Mouse (Mus musculus) layer of hippocampus, adult 9-11 months (tissue): ENCODE measurements around the gene Hyal1.

ENCODE experiments used
- DNase-seq: peaks from one replicate; pipeline ENCODE4 v3.0.0; 2022

Gene Hyal1

DNA sequence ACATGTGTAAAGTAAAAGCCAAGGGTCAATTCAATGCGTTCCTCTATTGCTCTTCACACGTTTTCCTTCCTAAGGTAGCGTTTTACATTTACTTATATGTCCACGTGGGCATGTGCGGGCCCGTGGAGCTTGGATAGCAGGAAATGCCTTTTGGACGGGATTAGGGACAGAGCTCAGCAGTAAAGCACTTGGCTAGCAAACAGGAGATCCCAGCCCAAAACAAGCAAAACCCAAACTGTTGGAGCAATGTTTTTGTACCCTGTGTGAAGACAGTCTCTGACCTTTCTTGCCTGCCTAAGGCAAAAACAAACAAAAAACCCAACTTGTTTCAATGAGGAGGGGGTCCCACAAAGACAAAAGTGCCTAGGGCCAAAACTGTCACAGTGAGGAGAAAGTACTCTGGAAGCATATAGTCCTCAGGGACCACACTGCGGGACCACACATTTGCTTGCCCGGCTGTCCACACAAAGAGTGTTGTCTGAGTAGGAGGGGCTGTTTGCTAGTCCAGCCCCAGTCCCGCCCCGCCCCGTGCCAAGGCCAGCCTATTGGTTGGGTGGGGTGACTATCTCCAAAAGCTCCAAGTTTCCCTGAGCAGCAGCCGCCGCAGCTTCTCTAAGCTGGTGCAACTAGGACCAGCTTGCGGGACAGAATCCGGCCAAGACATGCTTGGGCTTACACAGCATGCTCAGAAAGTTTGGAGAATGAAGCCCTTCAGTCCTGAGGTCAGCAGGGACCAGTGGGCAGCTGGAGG is at the start of gene Hyal1:
Gene Hyal1 (plus strand): TSS at position 571 of the 751 bp plus-strand sequence.
- DNase-seq: no peak

DNA sequence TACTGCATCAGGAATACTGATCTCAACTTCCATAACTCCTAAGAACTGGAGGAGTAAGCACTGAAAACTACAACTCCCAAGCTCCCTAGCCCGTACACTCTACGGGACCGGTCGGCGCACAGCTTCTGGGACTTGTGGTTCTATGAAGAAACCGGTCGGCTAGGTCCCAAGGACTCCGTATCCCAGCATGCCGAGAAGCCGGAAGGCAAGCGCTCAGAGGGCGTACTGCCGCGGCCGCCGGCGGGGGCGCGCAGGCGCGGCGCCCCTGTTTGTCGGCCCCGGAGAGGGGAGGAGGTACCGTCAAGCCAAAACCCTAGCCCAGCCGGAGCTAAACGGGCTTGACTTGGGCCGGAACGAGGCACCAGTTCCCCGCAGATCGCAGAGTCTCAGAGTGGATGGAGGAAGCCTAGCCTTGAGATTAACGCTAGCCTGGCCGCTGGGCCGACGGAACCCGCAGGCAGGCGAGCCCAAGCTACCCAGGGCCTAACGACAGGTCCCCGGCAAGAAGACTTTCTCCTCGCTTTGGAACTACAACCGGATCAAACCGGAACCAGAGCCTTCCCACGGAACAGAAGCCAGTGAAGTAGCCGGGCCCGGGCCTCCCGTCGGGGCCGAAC is 42.8 kb upstream of the Hyal1 start, which contains the start of gene Tmem115:
Gene Tmem115 (plus strand): TSS at position 155 of the 617 bp plus-strand sequence.
- peak; percentile 98 for DNase-seq

GRCm38 (mm10) chr9:107534408-107535202 is 42.1 kb upstream of the Hyal1 start:
- peak; percentile 22 for DNase-seq

DNA sequence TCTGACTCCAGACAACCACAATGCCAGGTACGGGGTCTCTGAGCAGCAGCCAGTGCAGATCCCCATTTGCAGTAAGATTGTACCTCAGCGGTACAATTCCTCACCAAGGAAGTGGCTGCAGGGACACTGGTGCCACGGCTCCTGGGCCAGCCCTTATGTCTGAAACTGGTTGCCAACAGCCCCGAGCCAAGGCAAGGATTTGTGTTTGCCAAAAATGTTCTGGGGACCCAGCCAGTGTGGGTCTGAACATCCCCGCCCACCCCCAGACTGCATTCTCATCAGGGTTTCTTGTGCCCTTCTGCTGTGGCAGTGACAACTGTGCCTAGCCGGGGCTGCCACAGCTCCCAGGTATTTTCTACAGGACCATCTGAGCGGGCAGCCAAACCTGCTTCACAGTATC is 38.5 kb upstream of the Hyal1 start:
- peak; percentile 57 for DNase-seq

DNA sequence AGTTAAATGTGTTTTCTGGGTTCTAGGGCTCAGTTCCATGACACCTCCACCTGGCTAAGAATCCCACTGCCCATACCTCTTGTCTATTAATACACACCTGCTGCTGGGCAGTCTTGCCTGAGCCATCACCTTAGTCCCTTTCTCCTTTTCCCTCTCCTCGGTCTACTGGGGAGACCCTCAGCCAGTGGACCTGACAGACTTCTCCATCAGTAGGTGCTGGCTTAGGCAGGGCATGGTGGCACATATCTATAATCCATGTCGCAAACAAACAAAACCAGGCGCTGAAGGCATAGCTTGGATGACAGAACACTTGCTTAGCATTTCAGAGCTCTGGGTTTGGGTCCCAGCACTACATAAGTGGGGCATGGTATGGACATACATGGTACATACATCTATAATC is 38.0 kb upstream of the Hyal1 start:
- DNase-seq: no peak

- DNase-seq: no peak
These were observed 36.8 kb upstream of the Hyal1 start for GRCm38 (mm10) chr9:107539940-107540339.

DNA sequence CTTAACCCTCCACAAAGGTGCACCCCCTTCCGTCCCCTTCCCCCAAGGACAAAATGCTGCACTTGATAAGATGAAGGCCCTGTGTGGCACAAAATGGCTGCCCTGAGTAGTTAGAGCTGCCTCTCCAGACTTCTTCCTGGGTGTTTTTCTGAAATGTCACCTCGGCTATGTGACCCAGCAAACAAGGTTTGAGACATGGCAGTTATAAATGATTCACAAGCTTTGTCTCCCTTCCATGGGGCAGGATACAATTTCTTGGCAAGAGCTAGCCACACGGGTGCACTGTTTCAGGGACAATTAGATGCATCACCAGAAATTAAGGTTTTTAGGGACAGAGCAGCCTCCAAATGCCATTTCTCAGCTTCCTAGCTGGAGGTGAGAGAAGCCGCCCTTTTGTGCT is 36.3 kb upstream of the Hyal1 start:
- DNase-seq: no peak

GRCm38 (mm10) chr9:107541005-107541404 is 35.7 kb upstream of the Hyal1 start:
- no peak for DNase-seq

DNA sequence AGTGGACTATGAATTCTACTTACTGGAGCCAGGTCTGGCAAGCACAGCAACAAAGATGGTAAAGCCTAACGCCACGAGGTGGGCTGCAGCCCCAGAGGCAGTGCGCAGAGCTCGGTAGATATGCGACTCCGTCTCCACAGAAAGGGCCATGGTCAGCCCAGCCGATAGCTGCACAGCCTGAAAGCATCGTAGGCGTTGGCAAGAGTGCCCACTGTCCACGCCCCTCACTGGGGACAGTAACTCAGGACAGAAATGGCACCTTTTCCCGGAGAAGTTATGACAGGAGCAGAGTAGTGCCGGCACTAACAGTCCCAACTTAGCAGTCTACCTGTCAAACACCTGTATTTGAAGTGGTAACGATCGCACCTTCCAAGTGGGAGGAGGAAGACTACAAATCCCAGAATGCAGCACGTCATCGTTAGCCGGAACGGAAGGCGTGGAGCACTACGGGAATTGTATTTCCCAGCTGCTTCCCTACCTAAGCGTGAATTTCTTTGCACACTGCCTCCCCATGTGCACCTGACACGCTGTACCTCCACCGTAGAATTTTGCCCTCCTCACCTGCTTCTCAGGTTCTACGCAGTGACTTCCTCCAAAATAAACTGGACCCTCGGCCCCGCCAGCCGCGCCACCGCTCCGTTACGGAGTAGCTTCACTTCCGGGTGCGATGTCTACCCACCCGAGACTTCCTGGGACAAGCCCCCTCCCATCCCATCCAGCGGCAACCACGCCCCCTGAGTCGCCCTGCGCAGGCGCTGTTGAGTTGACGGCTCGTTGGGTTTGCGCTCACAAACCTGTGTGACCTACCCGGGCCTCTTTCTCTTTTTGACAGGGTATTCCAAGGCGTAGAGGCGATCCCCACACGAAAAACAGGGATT is 35.0 kb upstream of the Hyal1 start, which contains the start of the genes Cyb561d2 and Nprl2:
Gene Cyb561d2 (minus strand): TSS at position 720 of the 878 bp plus-strand sequence.
Gene Nprl2 (plus strand): TSS at position 753 of the 878 bp plus-strand sequence.
- DNase-seq: peak; percentile 94

GRCm38 (mm10) chr9:107542352-107542686 is 34.4 kb upstream of the Hyal1 start:
- DNase-seq: no peak

GRCm38 (mm10) chr9:107542721-107543120 is 34.0 kb upstream of the Hyal1 start:
- peak; percentile 8 for DNase-seq

- DNase-seq: peak; percentile 8
These were observed 33.4 kb upstream of the Hyal1 start for GRCm38 (mm10) chr9:107543299-107543698.

- DNase-seq: no peak
These were observed 32.5 kb upstream of the Hyal1 start for GRCm38 (mm10) chr9:107544196-107544700.

DNA sequence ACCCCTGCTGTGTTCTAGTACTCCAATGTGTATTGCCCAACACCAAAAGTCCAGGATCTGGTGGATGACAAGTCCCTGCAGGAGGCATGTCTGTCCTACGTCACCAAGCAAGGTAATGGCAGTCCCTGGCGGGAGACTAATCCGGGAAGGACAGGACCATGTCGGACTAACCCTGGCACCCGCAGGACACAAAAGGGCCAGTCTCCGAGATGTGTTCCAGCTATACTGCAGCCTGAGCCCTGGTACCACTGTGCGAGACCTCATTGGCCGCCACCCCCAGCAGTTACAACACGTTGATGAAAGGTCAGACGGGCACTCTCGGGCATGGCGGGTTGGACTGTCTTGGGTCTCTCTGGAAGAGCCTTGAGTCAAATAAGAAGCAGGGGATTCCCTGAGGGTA is 32.0 kb upstream of the Hyal1 start:
- DNase-seq: no peak

GRCm38 (mm10) chr9:107545199-107545598 is 31.5 kb upstream of the Hyal1 start:
- DNase-seq: no peak

DNA sequence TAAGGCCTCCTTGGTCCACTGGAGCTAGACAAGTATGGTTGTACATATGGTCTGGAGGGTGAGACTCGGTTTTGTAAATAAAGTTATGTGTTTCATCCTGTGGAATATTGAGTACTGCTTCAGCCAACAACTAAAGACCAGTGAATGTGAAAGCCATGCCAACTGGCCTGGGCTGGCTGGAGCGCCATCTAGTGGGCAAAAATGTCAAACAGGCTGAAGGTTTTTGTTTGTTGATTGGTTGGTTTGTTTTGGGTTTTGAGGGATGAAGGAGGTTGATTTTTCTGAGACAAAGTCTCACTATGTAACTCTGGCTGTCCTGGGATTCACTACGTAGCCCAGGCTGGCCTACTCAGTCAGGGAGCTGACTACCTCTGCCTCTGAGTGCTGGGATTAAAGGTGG is 31.1 kb upstream of the Hyal1 start:
- no peak for DNase-seq

DNA sequence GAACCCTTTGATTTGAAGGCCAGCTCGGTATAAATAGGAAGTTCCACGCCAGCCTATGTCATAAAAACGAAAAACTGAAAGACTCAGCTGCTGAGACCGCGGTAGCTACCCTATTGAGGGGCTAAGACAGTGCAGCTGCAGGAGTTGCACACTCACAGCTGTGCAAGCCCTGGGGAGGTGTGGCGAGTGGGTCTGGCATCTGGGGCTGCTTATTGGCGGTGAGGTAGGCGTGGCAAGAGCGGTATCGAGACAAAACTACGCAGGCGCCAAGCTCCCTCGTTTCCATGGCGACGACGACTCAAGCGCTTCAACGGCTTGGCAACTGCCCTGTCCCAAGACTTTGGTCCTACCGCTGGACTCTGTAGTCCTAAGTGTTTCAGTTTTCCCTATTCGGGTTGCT is 29.7 kb upstream of the Hyal1 start, which contains the start of gene Zmynd10:
Gene Zmynd10 (plus strand): TSS at position 273 of the 400 bp plus-strand sequence.
- peak; percentile 87 for DNase-seq

GRCm38 (mm10) chr9:107547957-107548356 is 28.8 kb upstream of the Hyal1 start:
- no peak for DNase-seq

DNA sequence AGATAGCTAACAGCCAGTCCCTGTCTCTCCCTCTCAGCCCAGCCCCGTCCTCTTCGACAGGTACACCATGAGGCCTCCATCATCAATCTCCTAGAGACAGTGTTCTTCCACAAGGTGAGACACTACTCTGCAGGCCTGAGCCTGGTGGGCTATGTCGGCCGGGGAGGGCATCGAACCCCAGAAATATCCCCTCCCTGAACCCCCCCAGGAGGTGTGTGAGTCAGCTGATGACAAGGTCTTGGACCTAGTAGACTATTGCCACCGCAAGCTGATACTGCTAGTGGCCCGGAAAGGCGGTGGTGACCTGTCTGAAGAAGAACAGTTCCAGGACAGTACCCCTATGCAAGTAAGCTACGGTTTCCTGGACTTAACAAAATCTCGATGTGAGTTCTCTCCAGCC is 27.9 kb upstream of the Hyal1 start:
- no peak for DNase-seq

- no peak for DNase-seq
These were observed 27.2 kb upstream of the Hyal1 start for GRCm38 (mm10) chr9:107549297-107550074.

DNA sequence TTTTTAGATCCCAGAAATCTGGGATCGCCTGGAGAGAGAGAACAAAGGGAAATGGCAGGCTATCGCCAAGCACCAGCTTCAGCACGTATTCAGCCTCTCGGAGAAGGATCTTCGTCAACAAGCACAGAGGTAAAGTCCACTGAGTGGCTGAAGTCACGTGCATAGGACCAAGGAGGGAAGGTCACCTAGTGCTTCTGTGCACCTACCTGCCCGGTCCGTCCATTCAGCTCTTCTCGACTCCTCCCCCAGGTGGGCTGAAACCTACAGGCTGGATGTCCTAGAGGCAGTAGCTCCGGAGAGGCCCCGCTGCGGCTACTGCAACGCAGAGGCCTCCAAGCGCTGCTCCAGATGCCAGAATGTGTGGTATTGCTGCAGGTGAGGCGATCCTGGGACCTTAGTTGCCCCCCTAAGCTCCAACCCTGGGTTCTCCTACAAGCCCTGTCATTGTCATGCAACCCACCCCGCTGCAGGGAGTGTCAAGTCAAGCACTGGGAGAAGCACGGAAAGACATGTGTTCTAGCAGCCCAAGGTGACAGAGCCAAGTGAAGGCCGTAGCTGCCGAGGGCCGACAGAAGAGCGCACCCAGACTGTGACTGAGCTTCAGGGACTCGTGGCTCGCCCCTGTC is 26.1 kb upstream of the Hyal1 start:
- DNase-seq: no peak
